Mouse (Mus musculus): ENCODE data around the gene Vti1a.

- TF ChIP-seq CTCF (IDR thresholded peaks at IDR 0.05; ENCODE audit: low read depth, low read length), result no peak
- TF ChIP-seq GATA2 (IDR thresholded peaks at IDR 0.05; ENCODE audit: borderline replicate concordance, low read depth, low read length), result no peak
- TF ChIP-seq GATA1 (IDR thresholded peaks at IDR 0.05; ENCODE audit: borderline replicate concordance, low read length), result no peak
- no peak for TF ChIP-seq POLR2AphosphoS5 (IDR thresholded peaks at IDR 0.05; ENCODE audit: insufficient replicate concordance, low read depth, low read length)
- no peak for TF ChIP-seq TAL1 (conservative IDR thresholded peaks at IDR 0.05; ENCODE audit: low read depth, low read length)
Measured at GRCm38 (mm10) chr19:55597951-55598350, 281.9 kb downstream of the Vti1a start.
